Comparison of ENCODE assay signal across 8 mouse cellular contexts in the genomic region with DNA sequence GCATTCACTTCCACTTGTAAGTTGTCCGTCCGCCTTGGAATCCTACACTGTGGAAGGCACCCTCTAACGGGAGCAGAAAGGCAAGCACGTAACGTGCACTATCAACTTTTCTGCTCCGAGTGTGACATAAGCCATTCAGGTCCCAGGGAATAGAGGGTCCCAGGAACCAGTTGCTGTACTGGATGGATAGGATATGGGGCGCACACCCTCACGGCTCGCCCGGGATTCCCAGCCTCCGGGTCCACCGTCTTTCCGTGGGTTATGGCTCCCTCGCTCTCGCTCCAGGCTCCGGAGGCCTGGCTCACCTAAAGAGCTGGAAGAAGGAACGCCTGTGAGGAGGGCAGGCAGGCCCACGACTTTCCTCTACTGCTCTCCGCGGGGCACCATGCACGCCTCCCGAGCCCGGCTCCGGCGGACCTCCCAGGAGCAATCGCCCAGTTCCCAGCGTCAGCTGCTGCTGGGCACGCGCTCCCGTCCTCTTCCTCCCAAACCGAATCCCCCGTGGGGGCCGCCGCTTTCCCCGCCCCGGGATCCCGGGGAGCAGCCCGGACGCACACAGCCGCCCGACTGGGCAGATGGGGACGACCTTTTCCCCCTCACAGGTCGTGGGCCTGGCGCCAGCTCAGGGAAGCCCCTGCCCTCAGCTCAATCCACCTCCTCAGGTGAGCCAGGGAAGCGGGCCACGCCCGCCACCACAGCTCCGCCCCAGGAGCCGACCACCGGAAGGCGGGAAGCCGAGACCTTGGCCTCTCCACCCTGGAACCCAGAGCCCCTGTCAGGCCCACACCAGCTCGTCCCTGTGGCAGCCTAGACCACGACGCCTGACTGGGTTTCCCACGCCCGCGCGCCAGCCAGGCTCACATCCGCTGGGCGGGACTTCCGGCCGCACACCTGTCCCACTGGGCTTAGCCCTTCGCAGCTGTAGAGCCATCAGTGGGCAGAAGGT. TPM values are rescaled to one million over a fixed set of nuclear protein-coding genes. Genes with fewer than 3 reads are reported as not detected.
DNase-seq lines count a peak whose midpoint lies in the region; ATAC-seq and TF ChIP-seq lines count a peak whose summit lies in the region.

A gene (minus strand): TSS at position 850 of the 946 bp plus-strand sequence.

- peak within 1 kb of the TSS; percentile 100 for H3K4me2 ChIP-seq in heart, postnatal 0 days (ENCODE audit: low read depth, low read length)

- H3K4me3 ChIP-seq in bone marrow macrophage, adult 2 months (ENCODE audit: insufficient read depth, low read length) = 0 out of 2 replicates have a peak within 1 kb of the TSS, but pooled peaks have one; percentile 20
- H3K4me3 ChIP-seq in heart, postnatal 0 days (ENCODE audit: low read depth, low read length) = peak within 1 kb of the TSS; percentile 63
- H3K4me3 ChIP-seq in lung, adult 2 months (replicated peaks; ENCODE audit: extremely low read depth, low read depth, low read length) = peak within 1 kb of the TSS; percentile 58

- H3K36me3 ChIP-seq in heart, postnatal 0 days (replicated peaks; ENCODE audit: control insufficient read depth, insufficient read depth, low read length) = peaks cover 14% of the 10 kb centered on the region

- H3K27me3 ChIP-seq in heart, postnatal 0 days (ENCODE audit: control insufficient read depth, insufficient read depth, low read length) = no peaks in the 10 kb centered on the region

- 0 out of 2 replicates have a peak, but pooled peaks have one; percentile 10 for ATAC-seq in erythroid progenitor cell, adult 5-6 weeks (replicated peaks; ENCODE audit: low FRiP score, poor library complexity, severe bottlenecking)
- ATAC-seq in heart, postnatal 0 days (ENCODE audit: insufficient read depth, low read depth) = peak; percentile 66
- ATAC-seq in neutrophil, adult 5-6 weeks (ENCODE audit: extremely low read depth, insufficient number of reproducible peaks, low FRiP score, poor library complexity, severe bottlenecking) = peak; percentile 80

- no peaks in the 10 kb centered on the region for H3K9me3 ChIP-seq in heart, postnatal 0 days (replicated peaks; ENCODE audit: control insufficient read depth, low read length)

- no peak for TF ChIP-seq POLR2A in bone marrow macrophage, adult 2 months (IDR thresholded peaks at IDR 0.05; ENCODE audit: borderline replicate concordance, low read depth, low read length)
- 0 out of 2 replicates have a peak, but pooled peaks have one; percentile 13 for TF ChIP-seq POLR2A in lung, adult 2 months (IDR thresholded peaks at IDR 0.05; ENCODE audit: borderline replicate concordance, extremely low read depth, low read depth, low read length)

- TF ChIP-seq CTCF in bone marrow macrophage, adult 2 months (IDR thresholded peaks at IDR 0.05; ENCODE audit: low read depth, low read length) = no peak
- 0 out of 2 replicates have a peak, but pooled peaks have one; percentile 7 for TF ChIP-seq CTCF in heart, postnatal 0 days (IDR thresholded peaks at IDR 0.05; ENCODE audit: low read depth)
- TF ChIP-seq CTCF in lung, adult 2 months (IDR thresholded peaks at IDR 0.05; ENCODE audit: insufficient read depth, low read length) = no peak

- TF ChIP-seq EP300 in heart, postnatal 0 days (IDR thresholded peaks at IDR 0.05; ENCODE audit: low read depth) = no peak

- H3K9ac ChIP-seq in heart, postnatal 0 days (replicated peaks; ENCODE audit: low read depth, low read length) = peak within 1 kb of the TSS; percentile 64

- H3K27ac ChIP-seq in bone marrow macrophage, adult 2 months (ENCODE audit: insufficient read depth, low read depth, low read length) = no peak within 1 kb of the TSS
- no peak within 1 kb of the TSS for H3K27ac ChIP-seq in heart, postnatal 0 days (ENCODE audit: low read depth)

- peak; percentile 69 to 70 for DNase-seq in B cell, adult 2 months
- peak; percentile 34 for DNase-seq in heart, postnatal 0 days (ENCODE audit: low spot score)
- peak; percentile 62 for DNase-seq in kidney, postnatal 14 days
- peak; percentile 34 for DNase-seq in lung, adult 2 months
- DNase-seq in testis, postnatal 14 days (ENCODE audit: low spot score) = peak; percentile 86

- no peaks in the 10 kb centered on the region for H3K4me1 ChIP-seq in bone marrow macrophage, adult 2 months (ENCODE audit: control insufficient read depth, insufficient read depth, low read length)
- H3K4me1 ChIP-seq in heart, postnatal 0 days (ENCODE audit: control insufficient read depth, insufficient read depth) = peaks cover 11% of the 10 kb centered on the region
- H3K4me1 ChIP-seq in lung, adult 2 months (ENCODE audit: control insufficient read depth, insufficient read depth, low read length) = no peaks in the 10 kb centered on the region; the same call in 1 of the 2 replicates

- WGBS in heart, postnatal 0 days = 2% methylated on average over 64 of the region's 64 CpGs
- WGBS in lung, adult 2 months = 4% methylated on average over 64 of the region's 64 CpGs

RNA-seq across cellular contexts. Expression of the gene that starts here (rescaled TPM):
- polyA plus RNA-seq in bone marrow macrophage, adult 2 months (2012; ENCODE audit: insufficient read depth, insufficient read length, missing spikeins) = not detected in 2 replicates
- total RNA-seq in erythroid progenitor cell, adult 5-6 weeks (2015; ENCODE audit: low replicate concordance) = not detected in 2 replicates
- total RNA-seq in erythroid progenitor cell, adult 5-6 weeks (2017; ENCODE audit: low replicate concordance) = not detected in 2 replicates
- 0.15 TPM in 1 of 2 replicates, not detected in the other for total RNA-seq in heart, postnatal 0 days (2014; rRNA removed; ENCODE audit: low replicate concordance)
- polyA plus RNA-seq in heart, postnatal 0 days (2015; fragmentation: Nextera tagmentation; extraction: Ambion mirVana) = 0.05 and 0.07 TPM in 2 replicates
- 0.05 and 0.07 TPM in 2 replicates for polyA plus RNA-seq in lung, adult 2 months (2012; rRNA removed)
- 0.81 and 1.2 TPM in 2 replicates for total RNA-seq in neutrophil, adult 5-6 weeks (2017)

Comparison
In these comparisons a context has a peak if more than half of its experiments do, and no peak if none do; other contexts are left out.
1. Peak in ATAC-seq in erythroid progenitor cell, adult 5-6 weeks; RNA of the gene not detected or under 1 TPM.
2. Peak in DNase-seq, ATAC-seq, H3K4me3 ChIP-seq, H3K9ac ChIP-seq and H3K4me2 ChIP-seq in heart, postnatal 0 days; RNA of the gene not detected or under 1 TPM.
3. Peak in DNase-seq and H3K4me3 ChIP-seq in lung, adult 2 months; RNA of the gene not detected or under 1 TPM.
4. DNase-seq: peak in every context shown above with its lines; median percentile 86 in testis, postnatal 14 days; 70 in B cell, adult 2 months; 62 in kidney, postnatal 14 days; 34 in heart, postnatal 0 days; 34 in lung, adult 2 months.
5. ATAC-seq: peak in every context shown above with its lines; median percentile 80 in neutrophil, adult 5-6 weeks; 66 in heart, postnatal 0 days; 10 in erythroid progenitor cell, adult 5-6 weeks.